Mouse (Mus musculus): ENCODE data around the gene Pskh1. TPM values are rescaled to one million over a fixed set of nuclear protein-coding genes. Genes with fewer than 3 reads are reported as not detected.

Gene Pskh1
- total RNA-seq, 2 experiments from 2014 or later: 8.6 to 13.3 TPM

GRCm38 (mm10) chr8:105890870-105891269 is 9.4 kb upstream of the Pskh1 start:
- no peak for ATAC-seq (ENCODE audit: poor library complexity, severe bottlenecking)

GRCm38 (mm10) chr8:105892432-105892831 is 7.8 kb upstream of the Pskh1 start:
- no peak for ATAC-seq (ENCODE audit: poor library complexity, severe bottlenecking)

- no peak for ATAC-seq (ENCODE audit: poor library complexity, severe bottlenecking)
Measured at GRCm38 (mm10) chr8:105893339-105893738, 6.9 kb upstream of the Pskh1 start, which contains the start of gene Nrn1l. Nrn1l (plus strand) TSS chr8:105893567.

- no peak for ATAC-seq (ENCODE audit: poor library complexity, severe bottlenecking)
Measured at GRCm38 (mm10) chr8:105897801-105898480, 2.3 kb upstream of the Pskh1 start.

GRCm38 (mm10) chr8:105900941-105901616 is 838 bp downstream of the Pskh1 start:
- ATAC-seq (ENCODE audit: poor library complexity, severe bottlenecking): peak; percentile 41

GRCm38 (mm10) chr8:105919390-105919789 is 19.1 kb downstream of the Pskh1 start:
- ATAC-seq (ENCODE audit: poor library complexity, severe bottlenecking): no peak

- no peak for ATAC-seq (ENCODE audit: poor library complexity, severe bottlenecking)
Measured at GRCm38 (mm10) chr8:105925123-105925522, 24.9 kb downstream of the Pskh1 start.

GRCm38 (mm10) chr8:105930602-105931001 is 30.4 kb downstream of the Pskh1 start:
- ATAC-seq (ENCODE audit: poor library complexity, severe bottlenecking): peak; percentile 94

GRCm38 (mm10) chr8:105931271-105931670 is 31.0 kb downstream of the Pskh1 start:
- no peak for ATAC-seq (ENCODE audit: poor library complexity, severe bottlenecking)

- ATAC-seq (ENCODE audit: poor library complexity, severe bottlenecking): no peak
Measured at GRCm38 (mm10) chr8:105932525-105932924, 32.3 kb downstream of the Pskh1 start.

GRCm38 (mm10) chr8:105933762-105934161 is 33.5 kb downstream of the Pskh1 start, which contains the start of gene Ctrl:
Ctrl (minus strand) TSS chr8:105933862.
- no peak for ATAC-seq (ENCODE audit: poor library complexity, severe bottlenecking)

GRCm38 (mm10) chr8:105935105-105935504 is 34.9 kb downstream of the Pskh1 start:
- ATAC-seq (ENCODE audit: poor library complexity, severe bottlenecking): no peak

GRCm38 (mm10) chr8:105935863-105936603 is 35.8 kb downstream of the Pskh1 start:
- ATAC-seq (ENCODE audit: poor library complexity, severe bottlenecking): no peak

- ATAC-seq (ENCODE audit: poor library complexity, severe bottlenecking): peak; percentile 90
Measured at GRCm38 (mm10) chr8:105936866-105937475, 36.7 kb downstream of the Pskh1 start.

- ATAC-seq (ENCODE audit: poor library complexity, severe bottlenecking): peak; percentile 59
Measured at GRCm38 (mm10) chr8:105937496-105938305, 37.5 kb downstream of the Pskh1 start.

- peak; percentile 11; the same call in 1 of the 2 replicates for ATAC-seq (ENCODE audit: poor library complexity, severe bottlenecking)
Measured at GRCm38 (mm10) chr8:105938306-105938669, 38.0 kb downstream of the Pskh1 start, which contains the start of gene Psmb10. Psmb10 (minus strand) TSS chr8:105938444.

- ATAC-seq (ENCODE audit: poor library complexity, severe bottlenecking): no peak
Measured at GRCm38 (mm10) chr8:105942026-105942425, 41.8 kb downstream of the Pskh1 start.

GRCm38 (mm10) chr8:105942542-105942941 is 42.3 kb downstream of the Pskh1 start:
- no peak for ATAC-seq (ENCODE audit: poor library complexity, severe bottlenecking)

GRCm38 (mm10) chr8:105943321-105943739 is 43.1 kb downstream of the Pskh1 start, which contains the start of gene Lcat:
Lcat (minus strand) TSS chr8:105943382.
- no peak for ATAC-seq (ENCODE audit: poor library complexity, severe bottlenecking)

- ATAC-seq (ENCODE audit: poor library complexity, severe bottlenecking): no peak
Measured at GRCm38 (mm10) chr8:105949350-105949749, 49.1 kb downstream of the Pskh1 start.
